Mouse (Mus musculus) lung, adult 18-20 months (tissue): Measurements from ENCODE around the gene Iba57.

Experiments used
- DNase-seq, 2 experiments: peaks; one replicate each; pipeline ENCODE4 v3.0.0; 2022; ENCODE audit warnings: mixed read lengths in 2 of 2

Gene Iba57

GRCm38 (mm10) chr11:59174189-59174838 lies 10.8 kb upstream of the Iba57 start:
- no peak for DNase-seq

DNA sequence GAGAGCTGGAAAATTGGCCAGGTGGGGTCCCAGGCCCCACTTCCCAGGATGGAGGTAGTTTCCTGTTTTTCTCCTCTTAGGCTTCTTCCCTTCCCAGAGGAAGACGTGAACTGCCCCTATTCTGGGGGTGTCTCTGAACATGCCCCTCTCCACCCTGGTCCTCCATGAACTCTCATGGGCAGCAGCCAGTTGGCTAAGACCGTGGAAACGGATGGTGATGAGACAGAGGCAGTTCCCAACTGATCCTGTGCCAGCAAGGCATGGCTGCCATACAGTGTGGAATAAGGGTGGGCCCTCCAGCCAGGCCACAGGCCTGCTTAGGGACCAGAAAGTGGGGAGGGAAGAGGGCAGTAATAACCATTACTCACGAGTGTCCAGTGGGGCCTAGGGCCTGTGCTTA lies 7.0 kb upstream of the Iba57 start:
- no peak for DNase-seq

- DNase-seq = no peak
Measured at GRCm38 (mm10) chr11:59169807-59170206, 6.3 kb upstream of the Iba57 start.

DNA sequence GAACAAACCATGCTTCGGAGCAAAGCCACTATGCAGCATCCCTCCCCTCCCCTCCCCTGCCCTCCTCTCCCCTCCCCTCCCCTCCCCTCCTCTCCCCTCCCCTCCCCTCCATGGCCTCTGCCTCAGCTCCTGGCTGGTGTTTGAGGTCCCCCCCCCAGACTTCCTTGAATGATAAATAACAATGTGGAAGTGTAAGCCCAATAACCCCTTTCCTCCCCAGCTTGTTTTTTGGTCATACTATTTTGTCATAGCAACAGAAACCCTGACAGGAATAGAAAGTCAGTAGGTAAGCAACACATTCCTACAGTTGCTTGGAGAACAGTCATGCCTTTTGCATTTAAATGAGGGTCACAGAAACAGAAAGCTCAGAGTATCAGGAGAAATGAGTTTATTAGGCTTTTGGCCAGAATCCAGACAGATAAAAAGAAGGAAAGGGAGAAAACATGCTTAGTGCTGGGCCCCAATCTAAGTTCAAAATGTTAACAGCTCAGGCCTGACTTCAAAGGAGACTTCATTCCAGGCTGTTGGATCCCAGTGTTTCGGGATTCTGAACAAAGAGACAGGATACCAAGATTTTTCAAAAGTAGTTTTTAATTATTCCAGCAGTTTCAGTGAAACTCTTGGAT lies 2.2 kb upstream of the Iba57 start:
- no peak for DNase-seq

DNA sequence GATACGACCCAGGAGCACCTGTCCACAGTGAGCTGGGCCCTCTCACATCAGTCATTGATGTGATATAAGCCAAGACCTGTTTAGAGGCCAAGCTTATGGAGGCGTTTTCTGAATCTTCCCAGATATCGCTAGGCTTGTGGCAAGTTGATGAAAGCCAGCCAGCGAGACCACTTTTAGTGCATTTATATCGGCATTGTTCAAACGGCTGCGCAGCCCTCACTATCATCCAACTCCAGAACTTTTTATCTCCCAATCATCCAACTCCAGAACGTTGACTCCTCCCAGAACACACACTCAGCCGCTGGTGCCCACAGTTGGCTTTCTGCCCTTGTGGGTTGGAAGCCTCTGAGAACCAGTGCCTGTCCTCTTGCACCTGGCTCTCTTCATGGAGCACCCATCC lies 845 bp upstream of the Iba57 start:
- no peak for DNase-seq

DNA sequence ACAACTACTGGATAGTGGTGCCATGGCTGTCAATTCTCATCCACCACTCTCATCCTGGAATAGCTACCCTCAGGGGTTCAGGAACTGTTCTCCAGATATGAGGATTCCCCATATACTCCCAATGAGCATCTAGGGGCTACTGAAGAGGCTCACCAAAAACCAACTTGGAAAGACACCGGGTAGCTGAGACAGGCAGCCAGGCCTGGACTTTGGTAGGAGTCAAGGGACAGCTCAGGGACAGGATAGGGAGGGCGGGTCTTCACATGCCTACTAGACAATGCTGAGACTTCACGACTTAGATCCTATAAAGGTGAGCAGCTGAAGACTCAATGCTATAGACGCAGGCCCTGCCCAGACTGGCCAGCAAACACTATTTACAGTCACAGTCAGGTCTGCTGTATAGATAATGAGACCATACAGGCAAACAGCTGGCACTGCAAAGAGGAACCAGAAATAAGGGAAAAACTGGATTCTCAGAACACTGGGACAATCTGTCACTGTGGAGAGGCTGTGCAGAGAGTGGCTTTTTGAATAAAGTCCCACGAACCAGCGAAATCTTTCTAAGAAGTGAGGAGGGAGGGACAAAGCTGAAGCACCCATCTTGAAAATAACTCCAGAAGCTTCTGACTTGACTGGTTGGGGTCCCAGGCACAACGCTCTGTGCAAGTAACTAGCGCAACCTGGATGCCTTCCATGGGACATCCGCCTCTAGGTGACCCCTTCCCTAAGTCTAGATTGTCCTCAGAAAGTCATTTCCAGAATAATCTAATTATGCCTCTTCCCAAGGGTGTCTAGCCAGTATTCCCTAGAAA lies 890 bp downstream of the Iba57 start:
- no peak for DNase-seq

DNA sequence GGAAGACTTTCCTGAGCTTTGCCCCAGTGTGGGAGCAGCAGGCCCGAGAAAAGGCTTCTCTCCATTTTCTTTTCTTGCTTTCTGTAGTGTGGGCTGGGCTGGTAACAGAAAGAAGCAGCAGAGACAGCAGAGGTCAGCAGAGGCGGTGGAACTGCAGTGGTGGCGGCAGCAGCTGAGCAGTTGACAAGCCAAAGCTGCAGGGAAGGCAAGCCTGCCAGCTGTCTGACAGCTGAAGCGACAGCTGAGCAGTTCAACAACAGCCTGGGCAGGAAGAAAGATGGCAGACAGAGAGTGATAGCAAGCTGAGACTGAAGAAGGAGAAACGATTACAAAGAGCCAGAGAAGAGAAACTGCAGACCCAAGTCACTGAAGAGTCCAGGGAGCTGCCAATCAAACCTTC lies 2.1 kb downstream of the Iba57 start:
- DNase-seq = no peak

DNA sequence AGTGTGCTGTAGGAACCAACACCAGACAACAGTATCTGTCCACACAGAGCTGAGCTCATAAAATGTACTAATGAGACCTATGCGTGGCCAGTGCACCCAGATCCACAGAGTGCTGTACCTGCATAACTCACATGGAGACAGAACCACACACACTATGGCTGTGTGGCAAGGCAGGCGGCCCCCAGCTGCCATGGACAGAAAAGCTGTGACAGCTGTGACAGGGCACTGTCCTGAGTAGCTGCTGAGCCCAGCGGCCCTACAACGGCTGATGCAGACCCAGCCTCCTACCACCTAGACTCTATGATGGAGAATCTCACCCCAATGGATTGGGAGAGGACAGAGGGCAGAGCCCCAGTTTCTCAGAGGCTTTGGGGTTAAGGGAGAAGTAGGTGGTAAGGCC lies 4.0 kb downstream of the Iba57 start:
- no peak for DNase-seq

DNA sequence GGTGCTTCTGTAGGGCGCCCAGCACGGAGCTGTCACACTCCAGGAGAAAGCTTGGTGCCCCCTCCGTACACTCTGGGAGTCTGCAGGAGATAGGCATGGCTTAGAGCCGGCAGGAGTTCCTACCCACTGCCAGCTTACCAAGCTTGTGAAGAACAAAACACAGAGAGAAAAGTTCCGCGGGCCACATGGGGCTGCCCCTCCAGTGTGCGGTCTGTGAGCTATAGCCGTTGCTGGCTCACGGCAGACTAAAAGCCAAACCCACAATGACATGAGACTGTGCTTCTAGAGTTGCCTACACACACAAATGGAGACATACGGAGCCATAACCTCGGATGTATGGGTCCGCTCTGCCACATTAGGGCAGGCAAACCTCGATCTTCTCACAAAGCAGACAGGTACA lies 4.4 kb downstream of the Iba57 start:
- DNase-seq = no peak

DNA sequence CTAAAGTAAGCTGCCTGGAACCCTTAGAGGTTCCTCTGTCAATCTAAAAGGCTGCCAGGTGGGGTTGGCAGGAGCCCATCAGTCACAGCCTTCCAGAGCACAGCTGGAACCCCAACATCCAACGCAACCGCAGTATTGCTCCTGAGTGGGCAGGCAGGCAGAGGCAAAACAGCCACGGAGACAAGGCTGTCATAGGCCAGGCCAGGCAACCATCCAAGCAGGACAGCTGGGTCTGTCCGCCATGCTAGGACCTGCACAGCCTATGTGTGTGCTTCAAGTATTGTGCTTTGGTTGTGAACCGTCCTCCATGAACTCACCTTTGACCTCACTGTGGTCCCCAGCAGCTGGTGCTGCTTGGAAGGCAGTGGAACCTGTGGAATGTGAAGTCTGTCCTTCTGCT lies 7.6 kb downstream of the Iba57 start:
- no peak for DNase-seq

DNA sequence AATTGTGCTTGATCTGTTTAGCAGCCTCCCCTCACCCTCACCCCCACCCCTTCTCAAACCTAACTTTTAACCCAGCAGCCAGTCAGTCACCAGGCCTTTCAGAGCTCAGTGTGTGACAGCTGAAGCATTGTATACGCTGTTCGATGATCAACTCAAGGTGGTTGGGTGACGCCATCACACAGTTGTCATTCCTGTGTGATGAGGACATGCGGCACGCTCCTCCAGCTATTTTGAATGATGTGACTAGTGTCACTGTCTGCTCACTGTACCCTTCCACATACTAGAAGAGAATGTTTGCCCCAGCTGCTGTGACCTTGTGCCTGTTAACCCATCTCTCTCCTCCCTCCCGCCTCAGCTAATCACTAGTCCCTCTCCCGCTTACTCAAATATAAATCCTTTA lies 9.3 kb downstream of the Iba57 start:
- DNase-seq = no peak

DNA sequence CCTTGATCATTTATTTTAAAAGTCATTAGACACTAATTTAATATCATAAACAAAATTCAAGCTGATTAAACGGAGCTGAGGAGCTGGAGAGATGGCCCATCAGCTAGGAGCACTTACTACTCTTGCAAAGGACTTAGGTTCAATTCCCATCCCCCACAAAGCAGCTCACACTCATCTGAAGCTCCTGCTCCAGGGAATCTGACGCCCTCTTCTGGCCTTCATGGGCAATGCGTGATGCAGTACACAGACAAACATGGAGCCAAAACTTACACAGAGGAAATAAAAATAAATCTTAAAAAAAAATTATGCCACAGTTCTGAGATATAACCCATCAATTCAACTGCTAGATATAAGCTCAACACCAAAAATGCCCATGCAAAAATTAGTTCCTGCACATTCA lies 11.8 kb downstream of the Iba57 start:
- no peak for DNase-seq

- DNase-seq = no peak
Measured at GRCm38 (mm10) chr11:59149302-59149701, 14.2 kb downstream of the Iba57 start.

- DNase-seq = no peak
Measured at GRCm38 (mm10) chr11:59142962-59143361, 20.6 kb downstream of the Iba57 start.

- DNase-seq = peak in 1 of 2 experiments; percentile 7
Measured at GRCm38 (mm10) chr11:59141772-59142370, 21.7 kb downstream of the Iba57 start.

DNA sequence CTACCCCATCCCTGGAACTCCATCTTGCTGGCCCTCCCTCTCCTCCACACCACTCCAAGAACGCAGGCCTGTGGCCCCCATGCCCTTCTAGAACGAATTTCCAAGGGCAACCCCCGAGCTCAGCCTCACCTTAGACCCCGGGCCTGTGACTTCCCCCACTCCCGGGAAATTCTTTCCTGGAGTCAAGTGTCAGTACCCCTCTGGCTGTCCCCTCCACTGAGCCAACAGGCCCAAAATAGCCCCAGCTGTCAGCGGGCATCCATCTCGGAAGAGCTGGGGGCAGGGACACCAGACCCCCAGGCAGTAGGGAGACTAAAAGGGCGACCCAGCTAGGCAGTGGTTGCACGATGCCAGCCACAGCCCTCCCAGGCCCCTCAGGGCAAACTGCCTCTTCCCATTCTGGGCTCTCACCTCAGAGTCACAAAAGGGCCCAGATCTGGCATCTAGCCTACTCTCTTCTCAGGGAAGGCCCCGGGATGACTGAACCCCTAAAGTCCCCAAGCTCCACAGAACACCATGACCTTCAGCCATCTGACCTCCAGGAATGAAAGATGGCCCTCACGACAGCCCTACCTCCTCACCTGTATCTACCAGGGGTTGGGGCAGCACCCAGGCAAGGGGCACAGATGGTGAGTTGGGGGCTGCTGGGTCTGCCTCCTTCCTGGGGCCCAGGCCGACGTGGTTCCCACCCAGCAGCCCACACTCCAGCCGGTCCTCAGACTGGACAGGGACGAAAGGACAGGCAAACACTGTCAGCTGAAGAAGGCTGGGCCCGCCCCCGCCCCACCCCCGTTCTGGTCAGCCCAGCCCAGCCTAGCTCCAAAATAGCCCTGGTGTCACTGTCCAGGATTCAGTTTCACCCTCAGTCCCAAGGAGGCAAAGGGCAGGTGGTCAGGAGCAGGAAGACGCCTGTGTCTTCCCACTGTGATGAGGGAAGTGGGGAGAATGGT lies 24.7 kb downstream of the Iba57 start:
- DNase-seq = no peak

DNA sequence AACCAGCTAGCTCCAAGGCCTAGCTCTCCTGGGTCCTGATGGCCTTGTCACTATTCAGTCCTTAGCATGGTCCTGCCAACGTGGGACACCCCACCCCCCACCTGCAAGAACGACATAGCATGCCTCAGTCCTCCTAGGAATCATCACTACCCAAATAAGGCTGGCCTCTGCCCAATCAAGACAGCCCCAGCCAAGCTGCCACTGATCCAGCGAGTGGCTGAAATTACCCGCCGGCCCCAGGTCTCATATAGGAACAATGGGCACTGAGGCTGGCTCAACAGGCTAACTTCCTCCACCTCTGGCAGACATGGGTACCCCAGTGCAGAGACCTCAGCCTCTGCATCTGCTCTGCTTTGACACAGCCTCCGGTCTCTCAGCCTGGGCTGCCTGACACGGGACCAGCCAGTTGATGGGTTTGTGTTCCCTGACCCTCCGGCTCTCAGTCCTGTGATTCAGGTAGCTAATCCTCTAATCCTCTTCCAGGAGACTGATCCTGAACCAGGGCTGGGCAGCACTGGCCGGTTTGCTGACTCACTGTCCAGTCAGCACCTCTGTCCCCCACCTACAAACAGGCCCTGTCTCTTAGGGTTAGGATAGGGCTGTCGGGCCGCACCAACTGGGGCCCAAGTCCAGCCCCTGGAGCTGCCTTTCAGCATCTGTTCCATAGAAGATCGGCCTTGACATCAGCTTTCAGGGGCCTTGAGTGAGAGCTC lies 26.4 kb downstream of the Iba57 start:
- DNase-seq = no peak

- DNase-seq = no peak
Measured at GRCm38 (mm10) chr11:59135904-59136452, 27.6 kb downstream of the Iba57 start, which contains the start of gene Obscn. Obscn (minus strand) TSS chr11:59136402.

- DNase-seq = no peak
Measured at GRCm38 (mm10) chr11:59135051-59135820, 28.3 kb downstream of the Iba57 start.

DNA sequence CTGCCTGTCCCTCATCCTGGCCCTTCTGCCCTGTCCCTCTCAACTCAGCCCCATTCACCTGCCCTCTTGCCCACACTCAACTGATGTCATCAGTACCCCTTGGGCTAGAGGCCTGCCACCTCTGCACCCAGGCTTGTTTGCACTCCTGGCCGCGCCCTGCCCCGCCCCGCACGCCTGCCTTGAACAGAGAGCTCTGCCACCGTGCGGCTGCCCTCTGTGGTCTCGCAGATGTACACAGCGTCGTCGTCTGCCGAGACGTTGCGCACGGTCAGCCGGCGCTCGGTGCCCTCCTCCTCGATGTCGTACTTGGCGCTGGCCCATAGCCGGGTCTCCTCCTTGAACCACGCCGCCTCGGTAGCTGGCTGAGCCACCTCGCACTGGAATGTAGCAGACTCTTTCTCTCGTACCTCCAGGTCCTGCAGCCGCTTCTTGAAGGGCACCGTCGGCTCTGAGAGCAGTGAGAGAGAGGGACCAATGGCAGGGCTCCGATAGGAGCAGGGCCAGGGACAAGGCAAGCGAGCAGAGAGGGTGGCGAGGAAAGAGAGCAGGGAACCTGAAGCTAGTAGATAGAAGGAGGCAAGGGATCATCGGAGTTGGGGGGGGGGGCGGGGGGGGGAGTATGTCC lies 29.1 kb downstream of the Iba57 start:
- DNase-seq = peak; percentile 14 to 38
